Mouse (Mus musculus) neural tube, embryonic 14.5 days (tissue): ENCODE measurements around the gene Abca2. TPM values are rescaled to one million over a fixed set of nuclear protein-coding genes. Genes with fewer than 3 reads are reported as not detected.
A peak's percentile ranks its signal among the peaks of the same experiment; 100 is the strongest.

Experiments used
- ATAC-seq: fragments of 200-750 bp; cut with Nextera tagmentation; 2 replicates; pipeline ENCODE4 v1.8.0; 2017; ENCODE audit warnings: low read depth, mild to moderate bottlenecking, moderate TSS enrichment, moderate library complexity
- H3K27ac ChIP-seq: fragments of 300-500 bp; sonication (generic); 2 replicates; pipeline ENCODE4 v1.5.1; 2014; ENCODE audit warnings: low read depth, mild to moderate bottlenecking, control low read depth, low read length, moderate library complexity, mixed read lengths
- H3K27me3 ChIP-seq: fragments of 300-500 bp; sonication (generic); 2 replicates; pipeline ENCODE4 v1.6.1; 2014; ENCODE audit warnings: low read length; ENCODE audit not compliant: control insufficient read depth, insufficient read depth
- H3K36me3 ChIP-seq: fragments of 300-500 bp; sonication (generic); 2 replicates; pipeline ENCODE4 v1.6.1; 2014; ENCODE audit warnings: low read length, mixed read lengths; ENCODE audit not compliant: control insufficient read depth, insufficient read depth
- H3K4me1 ChIP-seq: fragments of 300-500 bp; sonication (generic); 2 replicates; pipeline ENCODE4 v1.6.1; 2014; ENCODE audit warnings: low read length; ENCODE audit not compliant: control insufficient read depth, insufficient read depth
- H3K4me2 ChIP-seq: fragments of 300-500 bp; sonication (generic); 2 replicates; pipeline ENCODE4 v1.6.1; 2014; ENCODE audit warnings: mild to moderate bottlenecking, low read depth, low read length, control low read depth
- H3K4me3 ChIP-seq: fragments of 300-500 bp; sonication (generic); 2 replicates; pipeline ENCODE4 v1.5.1; 2014; ENCODE audit warnings: low read depth, low read length, control low read depth, mixed read lengths
- H3K9ac ChIP-seq: fragments of 300-500 bp; sonication (generic); replicated peaks from 2 replicates; pipeline ENCODE4 v1.6.1; 2014; ENCODE audit warnings: low read depth, mild to moderate bottlenecking, control low read depth, low read length, mixed read lengths
- H3K9me3 ChIP-seq: fragments of 300-500 bp; sonication (generic); 2 replicates; pipeline ENCODE4 v1.6.1; 2016; ENCODE audit warnings: low read length; ENCODE audit not compliant: control insufficient read depth
- WGBS: fragments of 180-500 bp; shearing (Covaris S2); extraction: QIAGEN DNeasy Blood & Tissue Kit; methylation state at CpG from one replicate; pipeline ENCODE4 v1.1.7; 2014; 5-methylcytosine and 5-hydroxymethylcytosine counted together
- polyA plus RNA-seq: library from polyadenylated mRNA; unstranded; fragments of >200 nt; fragmentation: Nextera tagmentation; extraction: Ambion mirVana; gene quantifications from 2 replicates; pipeline ENCODE4 v1.2.1, GENCODE M21; 2014

Abca2 gene
- polyA plus RNA-seq, 1 experiment from 2014 or later, result 16.2 TPM

DNA sequence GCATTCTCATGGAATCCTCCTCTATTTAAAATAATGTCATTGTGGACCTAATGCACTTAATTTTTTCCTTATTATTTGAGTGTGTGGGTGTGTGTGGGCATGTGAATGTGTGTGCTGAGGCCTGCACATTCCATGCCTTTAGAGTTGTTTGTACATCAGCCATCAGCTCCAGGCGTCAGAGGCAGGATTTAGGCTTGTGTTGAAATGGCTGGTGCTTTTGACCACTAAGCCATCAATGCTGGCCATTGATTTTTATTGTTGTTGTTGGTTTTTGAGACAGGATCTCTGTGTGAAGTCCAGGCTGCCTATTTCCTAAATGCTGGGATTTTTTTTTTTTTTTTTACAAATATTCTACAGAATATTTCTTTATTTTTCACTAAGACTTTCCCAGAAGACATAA lies 24.4 kb downstream of the Abca2 start:
- Histone ChIP-seq H3K4me2 (no peak overlapping the region), H3K27me3 (no peaks in the 10 kb centered on the region), H3K4me3 (no peak overlapping the region), H3K4me1 (no peaks in the 10 kb centered on the region), H3K36me3 (0 out of 2 replicates have a peak, but pooled peaks cover 4% of the 10 kb centered on the region), H3K9me3 (no peaks in the 10 kb centered on the region), H3K27ac (no peak overlapping the region), H3K9ac (no peak overlapping the region)
- ATAC-seq, result no peak
- 38% methylated on average over 1 of the region's 1 CpGs for WGBS

DNA sequence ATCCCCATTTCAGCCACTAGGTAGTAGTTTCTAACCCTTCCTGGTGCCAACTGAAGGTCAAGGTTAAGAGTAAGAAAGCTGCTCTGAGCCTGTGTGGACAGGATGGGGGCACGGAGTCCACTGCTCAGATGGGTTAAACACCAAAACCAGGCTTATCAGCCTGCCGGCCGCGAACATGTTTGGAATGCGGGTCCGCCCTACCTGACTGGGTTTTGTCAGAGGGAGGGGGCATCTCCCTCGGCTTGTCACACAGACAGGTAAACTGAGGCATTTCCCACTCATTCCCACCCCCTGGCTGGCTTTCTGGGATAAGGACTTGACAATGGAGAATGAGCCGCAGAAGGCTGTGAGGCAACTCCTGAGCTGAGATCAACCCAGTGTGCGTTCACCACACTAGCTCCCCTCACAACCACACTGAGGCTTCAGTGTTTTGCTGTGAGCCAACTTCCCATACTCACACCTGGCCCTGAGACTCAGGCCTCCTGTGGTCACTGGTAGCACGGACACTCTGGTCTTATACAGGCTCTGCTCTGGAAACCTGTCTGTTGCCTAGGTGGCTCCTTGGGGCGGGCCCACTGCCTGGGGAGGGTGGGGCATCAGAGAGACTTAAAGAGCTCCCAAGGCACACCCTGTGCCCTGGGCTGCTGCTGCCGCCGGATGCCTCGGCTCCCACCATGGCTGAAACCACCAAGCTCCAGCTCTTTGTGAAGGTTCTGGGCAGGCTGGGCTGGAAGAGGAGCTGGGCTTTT lies 27.9 kb downstream of the Abca2 start, which contains the start of gene Clic3:
TSS of gene Clic3 (plus strand) at position 634 of the 749 bp plus-strand sequence.
- no peak within 1 kb of the TSS for H3K4me2 ChIP-seq
- ATAC-seq, result no peak
- 0 out of 2 replicates have a peak, but pooled peaks cover 5% of the 10 kb centered on the region for H3K36me3 ChIP-seq
- H3K4me3 ChIP-seq, result no peak within 1 kb of the TSS
- H3K27me3 ChIP-seq, result no peaks in the 10 kb centered on the region
- H3K27ac ChIP-seq, result no peak within 1 kb of the TSS
- H3K9ac ChIP-seq, result no peak within 1 kb of the TSS
- WGBS, result 62% methylated on average over 14 of the region's 14 CpGs
- peaks cover 16% of the 10 kb centered on the region for H3K4me1 ChIP-seq
- no peaks in the 10 kb centered on the region for H3K9me3 ChIP-seq

DNA sequence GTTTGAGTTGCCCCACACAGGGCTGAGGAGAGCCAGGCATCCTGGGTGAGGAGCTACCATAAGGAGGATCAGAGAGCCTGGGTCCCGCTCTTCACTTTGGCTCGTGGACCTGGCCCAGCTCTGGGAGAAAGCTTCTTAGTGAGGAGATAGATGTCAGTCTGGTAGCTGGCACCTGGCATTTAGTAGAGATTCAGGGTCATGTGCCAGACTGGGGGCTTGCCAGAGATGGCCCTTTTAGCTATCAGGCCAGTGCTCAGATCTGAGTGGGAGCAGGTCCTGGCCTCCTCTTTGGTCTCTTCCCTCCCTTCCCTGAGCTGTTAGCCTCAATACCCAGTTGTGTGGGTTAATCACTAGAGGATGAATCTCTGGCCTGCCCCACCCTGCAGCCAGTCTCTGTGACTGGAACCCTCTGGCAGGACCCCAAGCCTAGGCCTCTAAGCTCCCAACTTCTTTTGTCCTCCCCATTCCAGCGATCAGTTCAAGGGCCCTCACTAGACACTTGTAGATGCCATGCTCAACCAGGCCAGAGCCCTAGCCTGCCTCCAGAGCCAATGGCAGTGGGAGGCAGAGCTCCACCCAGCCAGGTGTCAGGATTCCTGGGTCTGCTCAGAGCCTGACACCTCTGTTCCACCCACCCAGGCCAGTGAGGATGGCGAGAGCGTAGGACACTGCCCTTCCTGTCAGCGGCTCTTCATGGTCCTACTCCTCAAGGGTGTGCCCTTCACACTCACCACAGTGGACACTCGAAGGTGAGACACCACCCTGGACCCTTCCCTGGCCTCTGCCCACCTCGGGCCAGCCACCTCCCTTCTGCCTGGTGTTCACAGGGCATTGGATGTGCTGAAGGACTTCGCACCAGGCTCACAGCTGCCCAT lies 28.8 kb downstream of the Abca2 start:
- 92% methylated on average over 9 of the region's 9 CpGs for WGBS
- H3K9ac ChIP-seq, result no peak overlapping the region
- no peak overlapping the region for H3K27ac ChIP-seq
- no peak overlapping the region for H3K4me2 ChIP-seq
- no peaks in the 10 kb centered on the region for H3K27me3 ChIP-seq
- no peaks in the 10 kb centered on the region for H3K9me3 ChIP-seq
- H3K4me1 ChIP-seq, result peaks cover 17% of the 10 kb centered on the region
- ATAC-seq, result no peak
- H3K36me3 ChIP-seq, result 0 out of 2 replicates have a peak, but pooled peaks cover 5% of the 10 kb centered on the region
- no peak overlapping the region for H3K4me3 ChIP-seq

DNA sequence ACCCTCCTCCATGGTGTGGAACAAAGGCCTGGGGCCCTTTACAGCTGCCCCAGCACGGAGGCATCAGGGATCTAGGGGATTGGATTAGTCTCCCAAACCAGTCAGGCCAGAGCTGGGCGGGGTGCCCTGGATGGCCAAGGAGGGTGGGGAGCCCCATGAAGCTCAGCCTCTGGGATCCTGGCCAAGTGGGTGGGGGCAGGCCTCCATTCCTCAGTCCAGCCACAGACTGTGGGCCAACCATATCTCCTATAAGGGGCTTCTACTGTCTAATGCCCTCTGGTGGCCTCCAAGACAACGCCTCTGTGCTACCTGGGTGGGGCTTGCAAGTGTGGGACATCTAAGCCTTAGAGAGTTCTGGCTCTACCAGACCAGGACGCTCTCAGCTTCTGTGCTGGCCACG lies 30.4 kb downstream of the Abca2 start:
- ATAC-seq, result no peak
- H3K4me3 ChIP-seq, result no peak overlapping the region
- 76% methylated on average over 5 of the region's 5 CpGs for WGBS
- H3K27me3 ChIP-seq, result no peaks in the 10 kb centered on the region
- H3K36me3 ChIP-seq, result 0 out of 2 replicates have a peak, but pooled peaks cover 5% of the 10 kb centered on the region
- no peaks in the 10 kb centered on the region for H3K9me3 ChIP-seq
- no peak overlapping the region for H3K9ac ChIP-seq
- H3K4me2 ChIP-seq, result no peak overlapping the region
- H3K27ac ChIP-seq, result no peak overlapping the region
- H3K4me1 ChIP-seq, result peaks cover 17% of the 10 kb centered on the region

DNA sequence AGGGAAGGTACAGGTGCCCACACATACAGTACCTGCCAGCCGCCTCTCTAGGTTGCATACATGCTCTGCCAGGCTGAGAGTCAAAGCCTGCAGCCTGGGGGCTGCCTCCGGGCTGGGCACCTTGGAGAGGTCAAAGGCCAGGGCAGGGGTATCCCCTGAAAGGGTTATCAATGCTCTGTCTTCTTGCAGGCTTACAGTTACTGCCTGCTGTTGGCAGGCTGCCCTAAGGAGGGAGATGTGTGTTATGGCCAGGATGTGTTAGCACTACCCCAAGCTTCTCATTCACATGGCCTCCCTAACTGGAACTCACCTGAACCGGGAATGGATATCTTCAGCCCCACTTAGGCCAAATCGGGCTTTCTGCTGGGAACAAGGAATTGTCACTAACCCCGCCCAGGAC lies 31.6 kb downstream of the Abca2 start:
- H3K4me2 ChIP-seq, result peak overlapping the region; percentile 64
- H3K36me3 ChIP-seq, result 0 out of 2 replicates have a peak, but pooled peaks cover 5% of the 10 kb centered on the region
- H3K4me1 ChIP-seq, result peaks cover 17% of the 10 kb centered on the region
- H3K9ac ChIP-seq, result peak overlapping the region; percentile 87
- no peaks in the 10 kb centered on the region for H3K27me3 ChIP-seq
- H3K9me3 ChIP-seq, result no peaks in the 10 kb centered on the region
- peak; percentile 29 for ATAC-seq
- WGBS, result 37% methylated on average over 5 of the region's 5 CpGs
- H3K4me3 ChIP-seq, result peak overlapping the region; percentile 74
- H3K27ac ChIP-seq, result peak overlapping the region; percentile 94

DNA sequence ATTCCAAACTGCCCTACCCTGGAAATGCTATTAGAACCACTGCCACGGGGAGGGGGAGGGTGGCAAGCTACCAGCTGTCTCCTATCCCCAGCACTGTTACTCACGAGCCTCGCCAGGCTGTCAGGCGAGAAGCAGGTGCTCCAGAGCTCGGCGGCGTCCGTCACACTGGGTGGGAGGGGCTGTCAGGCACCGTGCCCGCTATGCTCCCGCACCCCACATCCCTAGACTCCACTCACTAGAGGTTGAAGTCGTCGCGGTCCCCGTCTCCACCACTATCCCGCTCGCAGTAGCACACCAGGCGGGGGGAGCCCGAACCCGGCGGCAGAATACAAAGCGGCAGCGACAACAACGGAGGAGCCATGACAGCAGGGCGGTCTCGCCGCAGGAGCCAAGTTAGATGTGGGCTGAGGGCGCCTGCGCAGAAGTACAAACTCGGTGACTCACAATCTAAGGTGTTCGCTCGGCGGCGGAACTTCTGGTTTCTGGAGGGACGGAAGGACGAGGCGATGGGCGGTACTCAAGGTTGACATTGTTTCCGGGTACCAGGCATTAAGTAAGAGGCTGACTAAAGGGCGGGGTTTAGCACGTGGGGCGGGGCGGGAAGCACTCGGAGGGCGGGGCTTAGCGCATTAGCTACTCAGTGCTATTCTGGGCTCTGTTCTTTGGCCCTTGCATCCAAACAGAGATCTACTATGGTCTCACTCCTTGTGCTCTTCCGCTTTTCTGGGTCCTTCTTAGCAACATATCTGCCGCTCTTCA lies 32.2 kb downstream of the Abca2 start, which contains the start of gene Paxx:
TSS of gene Paxx (minus strand) at position 544 of the 759 bp plus-strand sequence.
- H3K27ac ChIP-seq, result peak within 1 kb of the TSS; percentile 94
- WGBS, result under 1% methylated on average over 48 of the region's 48 CpGs

DNA sequence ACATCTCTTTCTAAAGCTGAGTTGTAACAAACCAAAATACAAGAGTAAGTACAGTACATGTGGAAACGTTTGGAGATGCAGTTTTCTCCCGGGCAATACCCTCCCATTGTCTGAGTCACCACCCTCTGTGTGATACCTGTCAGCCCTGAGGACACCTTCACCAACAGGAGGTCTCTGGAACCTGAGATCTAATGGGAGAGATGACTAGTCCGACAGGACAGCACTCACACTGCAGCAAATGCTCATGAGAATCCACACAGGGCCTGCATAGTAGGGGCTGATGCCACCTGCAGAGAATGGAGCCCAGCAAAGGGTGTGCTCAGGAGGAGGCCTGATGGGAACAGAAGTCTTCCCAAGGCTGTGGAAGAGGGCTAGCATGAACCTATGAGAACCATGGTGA lies 32.9 kb downstream of the Abca2 start:
- Histone ChIP-seq H3K36me3 (0 out of 2 replicates have a peak, but pooled peaks cover 5% of the 10 kb centered on the region), H3K27ac (peak overlapping the region; percentile 94), H3K4me3 (peak overlapping the region; percentile 74), H3K4me1 (peaks cover 17% of the 10 kb centered on the region), H3K4me2 (peak overlapping the region; percentile 64), H3K9me3 (no peaks in the 10 kb centered on the region), H3K9ac (peak overlapping the region; percentile 87), H3K27me3 (no peaks in the 10 kb centered on the region)
- 33% methylated on average over 3 of the region's 3 CpGs for WGBS
- ATAC-seq, result no peak

More for the DNA sequence above, 32.2 kb downstream of the Abca2 start, which contains the start of gene Paxx:
- Histone ChIP-seq H3K27me3 (no peaks in the 10 kb centered on the region), H3K9me3 (no peaks in the 10 kb centered on the region), H3K9ac (peak within 1 kb of the TSS; percentile 87), H3K4me3 (peak within 1 kb of the TSS; percentile 74), H3K36me3 (0 out of 2 replicates have a peak, but pooled peaks cover 5% of the 10 kb centered on the region), H3K4me1 (peaks cover 17% of the 10 kb centered on the region), H3K4me2 (peak within 1 kb of the TSS; percentile 64)
- ATAC-seq, result peak; percentile 89

DNA sequence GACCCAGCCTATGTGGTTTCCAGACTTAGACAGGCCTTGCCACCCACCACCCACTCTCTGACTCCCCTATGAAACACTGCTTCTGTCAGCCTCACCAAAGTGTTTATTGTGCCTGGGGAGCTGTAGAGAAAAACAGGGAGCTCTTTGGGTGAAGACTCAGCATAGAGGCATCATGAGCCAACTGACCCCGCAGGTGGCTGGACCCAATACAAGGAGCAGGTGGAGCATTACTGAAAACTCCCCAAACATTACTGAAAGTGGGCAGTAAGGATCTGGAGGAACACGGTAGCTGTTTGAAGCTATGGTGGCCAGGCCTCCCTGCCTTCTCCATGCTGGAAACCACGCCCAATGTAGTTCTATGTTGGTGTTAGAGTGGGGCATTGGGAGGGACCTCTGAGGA lies 35.1 kb downstream of the Abca2 start:
- Histone ChIP-seq H3K4me2 (no peak overlapping the region), H3K4me1 (peaks cover 17% of the 10 kb centered on the region), H3K27me3 (no peaks in the 10 kb centered on the region), H3K9me3 (no peaks in the 10 kb centered on the region), H3K9ac (no peak overlapping the region), H3K4me3 (no peak overlapping the region), H3K36me3 (0 out of 2 replicates have a peak, but pooled peaks cover 5% of the 10 kb centered on the region), H3K27ac (no peak overlapping the region)
- WGBS, result 87% methylated on average over 3 of the region's 3 CpGs
- no peak for ATAC-seq
